29 mouse cellular contexts compared by ENCODE assay signal in the genomic region with DNA sequence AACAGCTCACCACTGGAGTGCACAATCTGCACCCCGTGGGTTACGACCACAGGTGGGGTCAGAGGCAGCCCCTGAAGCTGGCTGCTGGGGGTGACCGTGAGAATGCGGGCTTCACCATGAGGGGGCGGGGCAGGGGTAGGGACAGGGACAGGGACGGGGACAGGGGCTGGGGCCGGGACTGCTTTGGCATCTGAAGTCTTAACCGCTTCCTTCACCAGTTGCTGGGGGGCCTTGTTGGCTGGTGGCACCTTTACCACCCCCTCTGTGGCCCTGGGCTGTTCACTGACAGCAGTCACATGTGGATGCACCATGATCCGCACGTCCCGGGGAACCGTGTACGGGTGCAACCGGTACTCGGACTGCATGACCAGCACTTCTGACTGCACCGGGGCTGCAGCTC. TPM values are rescaled to one million over a fixed set of nuclear protein-coding genes. Genes with fewer than 3 reads are reported as not detected.
"Had no signal": no experiment of that assay in that cellular context is flagged by ENCODE, and none has a peak within 500 bp of the region (broad histone marks: within the 10 kb centered on the region; RNA-seq: fewer than 3 reads in every experiment).

No protein-coding gene starts in this region.

- H3K27me3 ChIP-seq: limb, embryonic 12.5 days; limb, embryonic 15.5 days; midbrain, embryonic 12.5 days; neural tube, embryonic 13.5 days had no signal

- H3K4me3 ChIP-seq: limb, embryonic 12.5 days; limb, embryonic 15.5 days; midbrain, embryonic 12.5 days; myocyte; neural tube, embryonic 13.5 days had no signal

- H3K27ac ChIP-seq: limb, embryonic 12.5 days; limb, embryonic 15.5 days; liver, embryonic 14.5 days; macrophage; midbrain, embryonic 12.5 days; neural tube, embryonic 13.5 days had no signal

- DNase-seq: kidney, adult 9 months; kidney, postnatal 14 days; kidney, postnatal 4 days; left cerebral cortex, postnatal 4 days; liver, postnatal 0 days; lung, embryonic 14.5 days; thymus, adult 18-20 months; thymus, postnatal 14 days; thymus, postnatal 4 days had no signal

- ATAC-seq: liver, postnatal 0 days; lung, postnatal 0 days had no signal

- H3K4me1 ChIP-seq: limb, embryonic 12.5 days; limb, embryonic 15.5 days; midbrain, embryonic 12.5 days; neural tube, embryonic 13.5 days had no signal

- H3K9me3 ChIP-seq: limb, embryonic 12.5 days; limb, embryonic 15.5 days; midbrain, embryonic 12.5 days; neural tube, embryonic 13.5 days had no signal

- H3K9ac ChIP-seq: limb, embryonic 12.5 days; limb, embryonic 15.5 days; liver, embryonic 14.5 days; liver, postnatal 0 days; lung, embryonic 14.5 days; midbrain, embryonic 12.5 days; neural tube, embryonic 13.5 days had no signal

- H3K4me2 ChIP-seq: limb, embryonic 12.5 days; limb, embryonic 15.5 days; liver, embryonic 11.5 days; lung, embryonic 14.5 days; midbrain, embryonic 12.5 days; neural tube, embryonic 13.5 days had no signal

RNA-seq across cellular contexts. Expression of gene Srarp, which starts 35.6 kb away (rescaled TPM):
- total RNA-seq: megakaryocyte-erythroid progenitor cell, adult 5-6 weeks; monocyte, adult 5-6 weeks; neutrophil, adult 5-6 weeks had no signal
- polyA plus RNA-seq: kidney, embryonic 16.5 days; limb, embryonic 12.5 days; limb, embryonic 15.5 days; liver, embryonic 11.5 days; liver, embryonic 14.5 days; liver, postnatal 0 days; lung, embryonic 14.5 days; lung, postnatal 0 days; macrophage; myocyte; neural tube, embryonic 13.5 days; small intestine, adult 2 months; spleen, adult 2 months; stomach, embryonic 16.5 days had no signal

RNA-seq across cellular contexts. Expression of gene Hspb7, which starts 50.9 kb away (rescaled TPM):
- total RNA-seq: layer of hippocampus, adult 18-20 months; left cerebral cortex, postnatal 4 days; megakaryocyte-erythroid progenitor cell, adult 5-6 weeks; monocyte, adult 5-6 weeks; neutrophil, adult 5-6 weeks had no signal
- polyA plus RNA-seq: limb, embryonic 12.5 days; macrophage; midbrain, embryonic 16.5 days; neural tube, embryonic 13.5 days had no signal

RNA-seq across cellular contexts. Expression of gene Clcnkb, which starts 55.7 kb away (rescaled TPM):
- total RNA-seq: layer of hippocampus, adult 18-20 months; layer of hippocampus, postnatal 14 days; left cerebral cortex, postnatal 14 days; left cerebral cortex, postnatal 4 days; megakaryocyte-erythroid progenitor cell, adult 5-6 weeks; monocyte, adult 5-6 weeks; neutrophil, adult 5-6 weeks had no signal
- polyA plus RNA-seq: limb, embryonic 12.5 days; limb, embryonic 15.5 days; liver, embryonic 11.5 days; liver, embryonic 14.5 days; liver, postnatal 0 days; lung, embryonic 14.5 days; lung, postnatal 0 days; macrophage; midbrain, embryonic 12.5 days; midbrain, embryonic 16.5 days; neural tube, embryonic 13.5 days; small intestine, adult 2 months; stomach, embryonic 16.5 days had no signal
